Mouse (Mus musculus): ENCODE measurements at regions not wholly inside any gene's neighbourhood (a gene's known extent, or its start where the extent isn't known, plus 50 kb on each side); places are given as distances from the start of the nearest gene placed in this dataset.
A peak's percentile ranks its signal among the peaks of the same experiment; 100 is the strongest.

- no peak for DNase-seq
Measured at GRCm38 (mm10) chr12:31130434-31130833, 56.8 kb downstream of the Fam110c start.

GRCm38 (mm10) chr12:31134465-31134992 lies 60.9 kb downstream of the Fam110c start:
- no peak for DNase-seq

- DNase-seq = no peak
Measured at GRCm38 (mm10) chr12:31136364-31136763, 62.7 kb downstream of the Fam110c start.

DNA sequence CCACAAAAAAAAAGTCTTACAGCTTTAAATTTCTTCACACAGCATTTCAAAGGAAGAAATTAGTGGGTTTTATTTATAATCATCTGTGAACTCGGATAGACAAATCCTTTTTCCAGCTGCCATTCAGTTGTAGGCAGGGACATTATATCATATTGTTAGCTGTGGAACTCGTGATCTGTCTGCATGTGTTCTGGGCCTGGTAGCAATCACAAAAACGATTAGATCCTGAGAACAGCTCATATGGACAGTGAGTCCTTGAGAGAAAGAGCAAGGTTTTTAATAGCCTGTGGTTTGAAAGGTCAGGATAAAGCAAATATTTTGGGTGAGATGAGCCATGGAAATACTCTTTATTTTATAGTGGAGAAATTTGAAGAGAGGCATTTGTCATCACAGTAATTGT lies 63.2 kb downstream of the Fam110c start:
- DNase-seq = no peak

DNA sequence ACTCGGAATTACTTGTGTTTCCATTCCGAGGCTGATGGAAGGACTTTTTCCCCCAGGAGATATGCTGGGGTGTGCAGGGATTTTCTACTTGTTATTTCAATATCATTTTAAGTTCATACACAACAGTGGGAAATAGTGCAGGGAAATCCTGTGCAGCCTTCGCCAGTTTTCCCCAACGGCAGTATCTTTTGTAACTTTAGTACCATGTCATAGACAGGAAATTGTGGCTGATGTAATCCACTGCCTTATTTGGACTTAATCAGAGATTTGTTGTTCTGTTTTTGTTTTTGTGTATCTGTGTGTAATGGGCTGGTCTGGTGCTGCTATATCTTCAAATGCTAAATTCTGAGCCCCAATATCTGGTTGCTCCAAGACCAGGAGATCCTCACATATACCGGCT lies 63.8 kb downstream of the Fam110c start:
- DNase-seq = no peak

DNA sequence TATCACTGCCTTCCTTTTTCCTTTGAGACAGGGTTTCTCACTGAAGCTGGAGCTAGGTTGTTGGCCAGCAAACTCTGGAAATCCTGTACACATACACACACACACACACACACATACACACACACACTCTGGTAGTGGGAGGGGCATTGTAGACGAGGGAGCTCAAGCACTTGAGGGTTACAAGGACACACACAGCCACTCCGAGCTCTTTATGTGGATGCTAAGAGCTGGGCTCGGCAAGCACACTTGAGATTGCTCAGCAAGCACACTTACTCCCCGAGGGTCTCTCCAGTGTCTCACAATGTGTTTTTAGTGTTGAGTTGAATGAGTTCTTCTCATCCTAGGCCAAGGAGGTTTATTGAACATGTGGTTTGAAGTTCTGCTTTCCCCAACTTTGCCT lies 66.2 kb downstream of the Fam110c start:
- DNase-seq = no peak

DNA sequence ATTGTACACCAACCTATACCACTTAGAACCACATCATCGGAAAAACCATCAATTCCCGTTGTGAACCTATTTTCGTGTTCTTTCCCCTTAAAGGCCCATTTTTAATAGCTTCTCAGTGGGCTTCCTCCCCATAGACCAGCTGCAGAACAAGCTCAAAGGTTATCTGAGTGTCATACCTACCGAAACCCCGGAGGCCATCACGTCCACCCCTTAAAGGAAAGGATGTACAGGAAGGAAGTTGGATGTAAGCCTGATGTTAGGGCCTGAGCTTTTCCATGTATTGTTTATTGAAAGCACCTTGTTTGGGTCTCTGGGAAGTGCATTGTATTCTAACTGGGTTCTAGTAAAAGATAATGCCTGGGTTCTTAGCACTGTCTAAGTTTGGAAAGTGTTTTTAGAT lies 69.6 kb downstream of the Fam110c start:
- no peak for DNase-seq

DNA sequence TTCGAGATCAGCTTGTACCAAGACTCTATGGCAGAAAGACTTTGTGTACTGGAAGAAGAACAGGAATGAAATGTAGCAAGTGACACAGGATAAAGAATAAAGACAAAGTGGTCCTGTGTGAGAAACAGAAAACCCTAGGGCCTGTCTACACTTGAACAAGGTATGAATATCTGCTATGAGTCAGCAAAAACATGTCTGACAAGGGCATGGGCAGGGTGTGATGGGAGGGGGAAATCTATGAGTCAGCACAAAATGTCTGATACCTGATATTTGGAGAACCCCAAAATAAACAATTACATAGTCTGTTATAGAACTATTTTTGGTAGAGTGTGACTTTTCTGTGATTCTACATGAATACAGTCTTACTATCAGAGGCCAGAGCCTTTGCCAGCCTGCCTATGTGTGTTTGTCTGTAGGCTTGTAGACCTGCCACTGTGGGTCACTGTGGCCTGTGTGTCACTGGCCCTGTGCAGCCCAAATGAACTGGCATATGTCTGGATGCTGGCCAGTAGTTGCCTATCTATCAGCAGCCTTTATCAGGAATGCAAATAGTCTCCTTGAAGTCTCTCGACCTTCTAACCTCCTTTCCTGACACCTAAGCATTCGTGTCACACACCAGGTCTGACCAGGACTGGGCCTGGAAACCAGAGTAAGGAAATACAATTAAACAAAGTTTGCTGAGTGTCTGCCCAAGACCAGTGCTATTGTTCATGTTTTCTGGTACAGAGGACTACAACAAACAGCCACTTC lies 71.5 kb downstream of the Fam110c start:
- no peak for DNase-seq

DNA sequence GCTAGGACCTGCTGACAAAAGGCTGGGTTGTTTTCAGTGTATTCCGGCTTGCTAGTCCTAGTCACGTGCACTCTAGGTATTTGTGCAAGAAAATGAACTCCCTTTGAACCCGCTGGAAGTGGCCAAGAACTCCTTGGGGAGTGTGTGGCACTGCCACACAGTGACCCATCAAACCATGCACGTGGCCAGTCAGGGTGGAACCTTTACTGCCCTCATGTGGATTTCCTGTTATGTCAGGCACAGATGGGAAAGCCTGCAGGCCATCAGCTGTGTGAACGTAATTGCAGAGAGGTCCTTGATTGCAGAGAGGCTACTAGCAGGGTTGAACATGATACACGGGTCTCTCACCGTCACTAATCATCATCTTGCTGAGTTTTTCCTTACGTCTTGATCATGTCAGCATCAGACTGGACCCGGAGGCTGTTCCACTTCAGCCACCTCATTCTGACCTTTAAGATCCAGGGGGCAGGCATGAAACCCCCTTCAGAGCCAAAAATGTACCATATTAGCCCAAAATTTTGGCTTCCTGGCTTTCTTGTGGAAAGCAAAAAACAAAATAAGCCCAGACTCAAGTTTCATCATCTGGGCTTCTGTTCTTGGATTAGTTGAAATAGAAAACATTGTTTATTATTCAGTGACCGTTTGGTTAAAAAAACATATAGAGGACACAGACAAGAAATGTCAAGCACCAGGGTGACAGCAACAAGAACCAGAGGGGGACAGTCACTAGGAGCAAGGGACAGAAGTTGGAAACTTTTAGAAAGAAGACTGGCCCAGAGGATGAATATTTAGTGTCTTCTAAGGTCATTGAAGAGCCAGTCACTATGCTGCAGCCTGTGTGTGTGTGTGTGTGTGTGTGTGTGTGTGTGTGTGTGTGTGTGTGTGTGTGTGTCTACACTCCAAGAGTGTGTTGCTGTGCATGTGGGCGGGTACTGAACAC lies 75.0 kb downstream of the Fam110c start:
- DNase-seq = no peak

DNA sequence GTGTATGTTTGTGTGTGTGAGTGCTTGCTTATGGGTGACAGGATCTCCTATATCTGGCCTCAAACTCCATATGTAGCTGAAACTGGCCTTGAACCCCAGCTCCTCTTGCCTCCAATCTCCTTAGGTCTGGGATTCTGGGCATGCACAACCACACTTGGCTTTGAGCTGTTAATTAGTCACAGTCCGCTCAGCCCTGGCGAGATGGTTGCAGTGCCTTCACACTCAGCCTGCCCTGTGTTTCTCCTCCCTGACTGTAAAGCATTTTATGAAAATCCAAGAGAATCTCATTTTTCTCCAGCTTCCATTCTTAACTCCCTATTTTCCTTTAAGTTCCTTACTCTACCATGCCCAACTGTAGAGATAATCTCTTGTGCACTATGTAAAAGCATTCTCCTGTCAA lies 80.1 kb downstream of the Fam110c start:
- no peak for DNase-seq

GRCm38 (mm10) chr12:31154608-31155011 lies 80.9 kb downstream of the Fam110c start:
- no peak for DNase-seq

- no peak for DNase-seq
Measured at GRCm38 (mm10) chr12:31156154-31156720, 82.6 kb downstream of the Fam110c start.

DNA sequence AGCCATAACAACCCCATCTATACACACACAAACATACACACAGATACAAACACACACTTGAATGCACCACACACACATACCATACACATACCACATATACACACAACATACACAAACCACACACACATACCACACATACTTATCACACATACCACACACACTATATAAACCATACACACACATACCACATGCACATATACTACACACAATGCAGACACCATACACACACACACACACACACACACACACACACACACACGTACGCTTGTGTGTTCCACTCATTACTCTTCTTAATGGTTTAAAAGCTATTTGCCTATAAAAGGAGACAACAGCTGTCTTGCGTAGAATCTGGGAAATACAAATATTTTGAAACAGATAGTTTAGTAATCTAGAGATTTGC lies 83.1 kb upstream of the Gm6993 start:
- no peak for DNase-seq

DNA sequence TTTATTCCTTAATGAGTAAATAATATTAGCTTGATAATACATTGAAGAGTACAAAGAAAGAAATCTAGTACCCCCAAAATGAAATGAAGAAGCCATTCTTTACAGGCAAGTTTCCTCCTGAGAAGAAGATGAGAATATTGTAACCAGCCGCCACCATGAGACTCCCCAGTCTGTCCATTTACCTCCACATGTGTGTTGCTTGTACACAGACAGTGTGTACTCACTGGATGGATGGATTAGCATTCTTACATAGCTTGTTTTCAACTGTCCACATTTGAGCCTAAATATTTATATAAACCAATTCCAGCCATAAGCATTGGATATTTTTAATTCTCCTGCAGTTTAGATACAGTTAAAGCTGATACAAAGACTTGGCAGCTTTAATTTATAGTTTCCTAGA lies 82.7 kb upstream of the Gm6993 start:
- DNase-seq = no peak

DNA sequence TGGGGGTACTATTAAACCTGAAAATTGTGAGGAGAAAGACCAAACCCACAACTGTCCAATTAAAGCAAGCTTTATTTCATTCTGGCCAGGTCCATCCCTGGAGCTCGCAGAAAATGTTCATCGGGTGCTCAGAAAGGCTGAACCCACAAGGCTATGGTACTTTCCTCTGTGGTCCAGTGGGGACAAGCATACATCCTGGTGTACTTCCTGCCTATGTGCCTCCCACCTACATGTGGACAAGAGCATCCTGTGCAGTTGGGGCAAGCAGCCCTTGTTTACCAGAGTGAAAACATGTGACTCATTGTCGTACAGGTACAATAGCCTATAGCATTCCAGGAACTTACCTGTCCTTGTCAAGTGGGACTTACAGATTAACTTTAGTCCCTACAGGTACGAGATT lies 81.7 kb upstream of the Gm6993 start:
- DNase-seq = no peak

GRCm38 (mm10) chr12:31159378-31159777 lies 81.2 kb upstream of the Gm6993 start:
- no peak for DNase-seq

DNA sequence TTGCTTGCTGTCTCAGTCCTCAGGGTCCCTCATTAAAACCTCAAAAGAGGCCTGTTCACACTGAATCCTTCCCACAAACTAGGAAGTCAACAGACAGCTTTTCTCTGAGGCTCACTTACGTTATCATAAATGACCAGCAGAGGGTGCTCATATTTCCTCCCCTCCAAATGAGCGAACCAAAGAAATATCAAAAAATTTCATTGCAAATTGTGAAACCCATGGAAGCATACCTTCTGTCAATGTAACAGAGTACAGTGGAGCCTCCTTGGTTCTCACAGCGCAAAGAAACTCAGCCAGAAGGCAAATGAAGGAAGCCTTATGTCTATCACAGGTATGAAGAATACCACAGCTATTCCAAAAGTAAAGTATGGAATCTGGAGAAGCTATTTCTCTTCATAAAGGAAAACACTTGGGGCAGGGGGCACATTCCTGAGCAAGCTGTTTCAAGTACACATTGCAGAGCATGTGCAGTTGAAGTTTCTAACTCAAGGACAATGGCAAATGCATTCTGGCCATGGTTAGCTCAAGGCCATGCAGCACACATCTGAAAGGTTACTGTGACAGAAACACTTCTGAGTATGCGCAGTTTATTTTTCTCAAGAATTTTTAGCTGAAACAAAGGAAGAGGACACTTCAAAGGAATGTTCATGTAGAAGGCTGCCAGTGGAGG lies 72.2 kb upstream of the Gm6993 start:
- DNase-seq = peak; percentile 22

- no peak for DNase-seq
Measured at GRCm38 (mm10) chr12:31170111-31170510, 70.5 kb upstream of the Gm6993 start.

- peak; percentile 53 for DNase-seq
Measured at GRCm38 (mm10) chr12:31170546-31171160, 69.9 kb upstream of the Gm6993 start.

DNA sequence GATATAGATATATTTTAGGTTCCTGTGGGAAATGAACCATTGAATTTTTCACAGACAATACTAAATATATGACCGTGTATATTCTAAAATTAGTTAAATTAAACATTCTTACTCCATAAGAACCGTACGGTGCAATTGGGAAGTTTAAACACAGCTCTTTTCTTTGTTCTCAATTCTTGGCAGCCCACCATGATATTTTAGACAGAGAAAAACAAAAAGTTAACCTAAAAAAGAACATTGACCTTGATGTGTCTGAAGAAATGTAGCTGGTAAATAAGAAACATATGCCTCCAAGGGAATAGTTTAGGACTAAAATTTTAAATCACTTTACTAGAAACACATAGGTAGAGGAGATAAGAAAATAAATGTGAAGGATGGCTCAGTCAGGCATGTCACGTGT lies 68.6 kb upstream of the Gm6993 start:
- no peak for DNase-seq

- DNase-seq = no peak
Measured at GRCm38 (mm10) chr12:31172451-31173318, 67.9 kb upstream of the Gm6993 start.

All from right cerebral cortex, postnatal 14 days (tissue).